Mouse (Mus musculus): ENCODE results near the gene Npc2. TPM values are rescaled to one million over a fixed set of nuclear protein-coding genes. Genes with fewer than 3 reads are reported as not detected.

Npc2 gene
- polyA plus RNA-seq (2015; fragmentation: Nextera tagmentation; extraction: Ambion mirVana) = 523 and 558 TPM in 2 replicates

GRCm38 (mm10) chr12:84772726-84773441 lies at the start of gene Npc2, which contains the start of gene Isca2:
Gene Npc2, minus strand, starts transcription at chr12:84773152.
Gene Isca2, plus strand, starts transcription at chr12:84773251.
- 1% methylated on average over 50 of the region's 50 CpGs for WGBS
- TF ChIP-seq EP300 (IDR thresholded peaks at IDR 0.05) (0 out of 2 replicates have a peak, but pooled peaks have one; percentile 48), CTCF (IDR thresholded peaks at IDR 0.05) (peak; percentile 22)
- Histone ChIP-seq H3K9me3 (ENCODE audit: low read length) (no peaks in the 10 kb centered on the region), H3K4me3 (ENCODE audit: low read depth, low read length) (peak within 1 kb of the TSS; percentile 83), H3K9ac (replicated peaks; ENCODE audit: low read depth) (peak within 1 kb of the TSS; percentile 79), H3K4me1 (ENCODE audit: insufficient read depth, low read depth, low read length) (peaks cover 10% of the 10 kb centered on the region; the same call in 1 of the 2 replicates), H3K4me2 (replicated peaks; ENCODE audit: low read depth, low read length) (peak within 1 kb of the TSS; percentile 89), H3K36me3 (ENCODE audit: insufficient read depth, low read length) (0 out of 2 replicates have a peak, but pooled peaks cover 2% of the 10 kb centered on the region), H3K27me3 (replicated peaks; ENCODE audit: insufficient read depth, low read length) (no peaks in the 10 kb centered on the region), H3K27ac (ENCODE audit: low read length) (peak within 1 kb of the TSS; percentile 96)
- ATAC-seq (peak; percentile 97), DNase-seq (ENCODE audit: low spot score) (peak; percentile 100)

GRCm38 (mm10) chr12:84819236-84820168 lies 46.5 kb upstream of the Npc2 start:
- Histone ChIP-seq H3K4me3 (ENCODE audit: low read depth, low read length) (no peak overlapping the region), H3K9ac (replicated peaks; ENCODE audit: low read depth) (no peak overlapping the region), H3K4me2 (replicated peaks; ENCODE audit: low read depth, low read length) (no peak overlapping the region), H3K36me3 (ENCODE audit: insufficient read depth, low read length) (no peaks in the 10 kb centered on the region), H3K27ac (ENCODE audit: low read length) (no peak overlapping the region), H3K9me3 (ENCODE audit: low read length) (no peaks in the 10 kb centered on the region), H3K4me1 (ENCODE audit: insufficient read depth, low read depth, low read length) (peaks cover 10% of the 10 kb centered on the region), H3K27me3 (replicated peaks; ENCODE audit: insufficient read depth, low read length) (no peaks in the 10 kb centered on the region)
- no peak for TF ChIP-seq EP300 (IDR thresholded peaks at IDR 0.05)
- TF ChIP-seq CTCF (IDR thresholded peaks at IDR 0.05) = no peak
- DNase-seq (ENCODE audit: low spot score) (peak; percentile 63), ATAC-seq (peak; percentile 53)
- WGBS = 74% methylated on average over 13 of the region's 13 CpGs

GRCm38 (mm10) chr12:84818496-84818895 lies 45.5 kb upstream of the Npc2 start:
- ATAC-seq = no peak
- Histone ChIP-seq H3K4me2 (replicated peaks; ENCODE audit: low read depth, low read length) (no peak overlapping the region), H3K27ac (ENCODE audit: low read length) (no peak overlapping the region), H3K9me3 (ENCODE audit: low read length) (no peaks in the 10 kb centered on the region), H3K27me3 (replicated peaks; ENCODE audit: insufficient read depth, low read length) (no peaks in the 10 kb centered on the region), H3K4me3 (ENCODE audit: low read depth, low read length) (no peak overlapping the region), H3K36me3 (ENCODE audit: insufficient read depth, low read length) (no peaks in the 10 kb centered on the region), H3K9ac (replicated peaks; ENCODE audit: low read depth) (no peak overlapping the region), H3K4me1 (ENCODE audit: insufficient read depth, low read depth, low read length) (peaks cover 6% of the 10 kb centered on the region)
- 65% methylated on average over 4 of the region's 4 CpGs for WGBS
- no peak for DNase-seq (ENCODE audit: low spot score)
- TF ChIP-seq EP300 (IDR thresholded peaks at IDR 0.05) (no peak), CTCF (IDR thresholded peaks at IDR 0.05) (peak; percentile 26; the same call in 1 of the 2 replicates)

- Histone ChIP-seq H3K4me1 (ENCODE audit: insufficient read depth, low read depth, low read length) (peaks cover 6% of the 10 kb centered on the region), H3K27me3 (replicated peaks; ENCODE audit: insufficient read depth, low read length) (no peaks in the 10 kb centered on the region), H3K4me2 (replicated peaks; ENCODE audit: low read depth, low read length) (no peak overlapping the region), H3K4me3 (ENCODE audit: low read depth, low read length) (no peak overlapping the region), H3K27ac (ENCODE audit: low read length) (peak overlapping the region; percentile 64; the same call in 1 of the 2 replicates), H3K9ac (replicated peaks; ENCODE audit: low read depth) (no peak overlapping the region), H3K36me3 (ENCODE audit: insufficient read depth, low read length) (no peaks in the 10 kb centered on the region), H3K9me3 (ENCODE audit: low read length) (no peaks in the 10 kb centered on the region)
- DNase-seq (ENCODE audit: low spot score) (peak; percentile 82), ATAC-seq (peak; percentile 78)
- TF ChIP-seq CTCF (IDR thresholded peaks at IDR 0.05) = no peak
- no peak for TF ChIP-seq EP300 (IDR thresholded peaks at IDR 0.05)
- WGBS = 56% methylated on average over 3 of the region's 3 CpGs
Observed at GRCm38 (mm10) chr12:84814663-84815325, 41.8 kb upstream of the Npc2 start.

GRCm38 (mm10) chr12:84813773-84814172 lies 40.8 kb upstream of the Npc2 start:
- Histone ChIP-seq H3K4me1 (ENCODE audit: insufficient read depth, low read depth, low read length) (peaks cover 6% of the 10 kb centered on the region), H3K27me3 (replicated peaks; ENCODE audit: insufficient read depth, low read length) (no peaks in the 10 kb centered on the region), H3K4me2 (replicated peaks; ENCODE audit: low read depth, low read length) (no peak overlapping the region), H3K4me3 (ENCODE audit: low read depth, low read length) (no peak overlapping the region), H3K36me3 (ENCODE audit: insufficient read depth, low read length) (no peaks in the 10 kb centered on the region), H3K9ac (replicated peaks; ENCODE audit: low read depth) (no peak overlapping the region), H3K9me3 (ENCODE audit: low read length) (no peaks in the 10 kb centered on the region), H3K27ac (ENCODE audit: low read length) (peak overlapping the region; percentile 47; the same call in 1 of the 2 replicates)
- no peak for TF ChIP-seq EP300 (IDR thresholded peaks at IDR 0.05)
- peak; percentile 63 for TF ChIP-seq CTCF (IDR thresholded peaks at IDR 0.05)
- peak; percentile 19; the same call in 1 of the 2 replicates for ATAC-seq
- WGBS = 41% methylated on average over 7 of the region's 7 CpGs
- peak; percentile 71 for DNase-seq (ENCODE audit: low spot score)

All from lung, postnatal 0 days (tissue).